ENCODE assay signal across 23 mouse cellular contexts in the genomic region with DNA sequence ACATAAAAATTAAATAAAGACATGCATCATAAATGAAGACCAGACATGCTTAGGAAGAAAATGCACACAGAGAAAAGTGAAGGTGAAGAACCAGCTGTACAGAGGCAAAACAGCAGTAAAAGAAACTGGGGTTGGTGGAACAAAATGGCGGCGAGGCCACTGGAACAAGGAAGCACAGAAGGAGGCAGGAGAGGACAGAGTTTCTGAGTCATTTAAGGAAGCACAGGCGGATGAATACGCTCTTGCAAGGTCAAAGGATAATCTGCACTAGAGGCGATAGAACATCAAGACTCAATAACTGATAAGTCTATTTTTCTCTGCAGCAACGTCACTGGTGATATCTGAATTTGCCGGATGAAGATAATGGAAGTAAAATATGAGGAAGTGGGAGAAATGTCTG.
"Had no signal": no experiment of that assay in that cellular context is flagged by ENCODE, and none has a peak within 500 bp of the region (broad histone marks: within the 10 kb centered on the region; RNA-seq: fewer than 3 reads in every experiment).

No protein-coding gene starts in this region.

- H3K4me3 ChIP-seq: gastrocnemius, adult 2 months; heart, adult 2 months; heart, embryonic 10.5 days; heart, embryonic 13.5 days; heart, embryonic 15.5 days; hindbrain, embryonic 10.5 days; hindbrain, embryonic 12.5 days; intestine, embryonic 15.5 days; limb, embryonic 10.5 days; limb, embryonic 12.5 days; liver, embryonic 12.5 days had no signal

- H3K9me3 ChIP-seq: heart, embryonic 10.5 days; heart, embryonic 13.5 days; heart, embryonic 15.5 days; hindbrain, embryonic 10.5 days; hindbrain, embryonic 12.5 days; intestine, embryonic 15.5 days; limb, embryonic 10.5 days; limb, embryonic 12.5 days; liver, embryonic 12.5 days had no signal

- H3K36me3 ChIP-seq: heart, embryonic 10.5 days; heart, embryonic 13.5 days; heart, embryonic 15.5 days; hindbrain, embryonic 10.5 days; hindbrain, embryonic 12.5 days; intestine, embryonic 15.5 days; limb, embryonic 10.5 days; limb, embryonic 12.5 days; liver, embryonic 12.5 days had no signal

- DNase-seq: gastrocnemius, adult 2 months; gastrocnemius, postnatal 10 days; gastrocnemius, postnatal 25 days; heart, adult 2 months; heart, postnatal 4 days; kidney, adult 18-20 months; kidney, adult 8-10 months; kidney, postnatal 10 days; kidney, postnatal 36 days; layer of hippocampus, adult 9-11 months; layer of hippocampus, postnatal 36 days; liver had no signal

- H3K27me3 ChIP-seq: heart, embryonic 13.5 days; heart, embryonic 15.5 days; hindbrain, embryonic 12.5 days; intestine, embryonic 15.5 days; limb, embryonic 12.5 days; liver, embryonic 12.5 days had no signal

- H3K27ac ChIP-seq: gastrocnemius, adult 2 months; heart, adult 2 months; heart, embryonic 10.5 days; heart, embryonic 13.5 days; heart, embryonic 15.5 days; hindbrain, embryonic 10.5 days; hindbrain, embryonic 12.5 days; hindbrain, embryonic 14.5 days; intestine, embryonic 15.5 days; limb, embryonic 10.5 days; limb, embryonic 12.5 days; liver, embryonic 12.5 days; liver, embryonic 14.5 days had no signal

- H3K9ac ChIP-seq: heart, embryonic 13.5 days; heart, embryonic 15.5 days; hindbrain, embryonic 12.5 days; hindbrain, embryonic 14.5 days; intestine, embryonic 15.5 days; limb, embryonic 12.5 days; liver, embryonic 12.5 days; liver, embryonic 14.5 days had no signal
